Mouse (Mus musculus) kidney, adult 9 months (tissue): ENCODE measurements around the gene Gm4177.
"Not testable (repeated sequence)": the region's sequence is repeated elsewhere in the genome, so short reads cannot be mapped to it uniquely, and the experiment has no call there.

Experiments used
- DNase-seq: peaks from one replicate; pipeline ENCODE4 v3.0.0; 2022

Gm4177 gene

DNA sequence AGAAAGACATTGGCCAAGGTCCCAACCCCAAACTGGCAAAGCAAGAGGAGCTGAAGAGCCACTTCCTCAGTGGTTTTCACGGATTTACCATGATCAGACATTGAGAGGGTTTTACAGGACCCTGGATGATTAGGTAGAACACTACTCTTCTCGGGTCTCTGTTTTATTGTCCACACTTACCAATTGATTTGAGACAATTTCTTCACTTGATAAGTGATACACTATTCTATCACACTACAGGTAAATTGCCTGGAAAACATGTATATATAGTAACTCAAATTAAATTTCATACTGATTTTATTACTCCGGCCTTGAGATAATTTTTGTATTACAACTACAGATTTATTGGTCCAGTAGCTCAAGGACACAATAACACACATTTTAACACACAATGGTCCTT, at the start of gene Gm4177:
TSS of gene Gm4177 (minus strand) at position 101 of the 400 bp plus-strand sequence.
- not testable (repeated sequence) for DNase-seq

DNA sequence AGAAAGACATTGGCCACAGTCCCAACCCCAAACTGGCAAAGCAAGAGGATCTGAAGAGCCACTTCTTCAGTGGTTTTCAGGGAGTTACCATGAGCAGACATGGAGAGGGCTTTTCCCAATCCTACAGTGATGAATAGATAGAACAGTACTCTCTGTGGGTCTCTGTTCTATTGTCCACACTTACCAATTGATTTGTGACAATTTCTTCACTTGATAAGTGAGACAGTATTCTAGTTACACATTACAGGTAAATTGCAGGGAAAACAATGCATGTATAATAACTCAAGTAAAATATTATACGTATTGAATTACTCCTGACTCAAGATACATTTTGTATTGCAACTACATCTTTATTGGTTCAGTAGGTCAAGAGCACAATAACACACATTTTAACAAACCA, 47.6 kb upstream of the Gm4177 start, which contains the start of gene Gm5725:
TSS of gene Gm5725 (minus strand) at position 101 of the 400 bp plus-strand sequence.
- not testable (repeated sequence) for DNase-seq

DNA sequence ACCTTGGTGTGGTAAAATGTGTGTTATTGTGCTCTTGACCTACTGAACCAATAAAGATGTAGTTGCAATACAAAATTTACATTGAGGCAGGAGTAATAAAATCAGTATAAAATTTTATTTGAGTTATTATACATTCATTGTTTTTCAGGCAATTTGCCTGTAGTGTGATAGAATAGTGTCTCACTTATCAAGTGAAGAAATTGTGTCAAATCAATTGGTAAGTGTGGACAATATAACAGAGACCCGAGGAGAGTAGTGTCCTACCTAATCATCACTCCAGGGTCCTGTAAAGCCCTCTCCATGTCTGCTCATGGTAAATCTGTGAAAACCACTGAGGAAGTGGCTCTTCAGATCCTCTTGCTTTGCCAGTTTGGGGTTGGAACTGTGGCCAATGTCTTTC, 35.5 kb upstream of the Gm4177 start, which contains the start of gene Vmn1r135:
TSS of gene Vmn1r135 (plus strand) at position 301 of the 400 bp plus-strand sequence.
- DNase-seq, result not testable (repeated sequence)

DNA sequence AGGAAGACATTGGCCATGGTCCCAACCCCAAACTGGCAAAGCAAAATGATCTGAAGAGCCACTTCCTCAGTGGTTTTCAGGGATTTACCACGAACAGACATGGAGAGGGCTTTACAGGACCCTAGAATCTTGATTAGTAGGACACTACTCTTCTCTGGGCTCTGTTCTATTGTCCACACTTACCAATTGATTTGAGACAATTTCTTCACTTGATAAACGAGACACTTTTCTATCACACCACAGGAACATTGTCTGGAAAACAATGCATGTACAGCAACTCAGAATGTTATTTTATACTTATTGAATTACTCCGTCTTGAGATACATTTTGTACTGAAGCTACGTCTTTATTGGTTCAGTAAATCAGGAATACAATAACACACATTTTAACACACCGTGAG, 35.2 kb downstream of the Gm4177 start, which contains the start of gene Gm4175:
TSS of gene Gm4175 (minus strand) at position 101 of the 400 bp plus-strand sequence.
- not testable (repeated sequence) for DNase-seq
